Mouse (Mus musculus): Measurements from ENCODE around the gene Tbk1.

DNA sequence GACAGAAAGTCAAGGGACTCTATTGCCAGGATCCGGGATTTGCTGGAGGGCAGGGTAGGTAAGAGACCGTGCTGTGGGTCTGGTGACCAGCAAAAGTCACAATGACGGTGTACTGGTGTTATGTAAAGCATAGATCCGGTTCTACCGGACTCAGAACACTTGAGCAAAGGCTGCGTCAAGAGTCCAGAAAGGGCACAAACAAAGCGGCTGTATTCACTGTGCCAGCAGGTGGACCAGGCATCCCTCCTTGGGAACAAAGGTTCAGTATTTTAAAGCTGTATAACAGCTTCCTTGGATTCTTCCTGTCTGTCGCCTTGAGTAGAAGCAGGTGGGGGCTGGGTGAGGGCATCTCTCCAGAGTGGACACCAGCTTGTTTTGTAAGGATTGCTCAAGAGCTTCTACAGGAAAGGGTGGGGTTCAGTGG, 88.1 kb downstream of the Tbk1 start:
- TF ChIP-seq CTCF (IDR thresholded peaks at IDR 0.05; ENCODE audit: borderline replicate concordance, extremely low read depth, insufficient read depth, insufficient read length) (no peak), POLR2A (IDR thresholded peaks at IDR 0.05; ENCODE audit: borderline replicate concordance, extremely low read depth, insufficient read depth, insufficient read length, poor library complexity, severe bottlenecking) (no peak)

Measured in brain, embryonic 14.5 days (tissue).